Mouse (Mus musculus) left cerebral cortex, postnatal 4 days (tissue): ENCODE measurements around the gene Sppl2c. TPM values are rescaled to one million over a fixed set of nuclear protein-coding genes. Genes with fewer than 3 reads are reported as not detected.
A peak's percentile ranks its signal among the peaks of the same experiment; 100 is the strongest.
"Not testable (repeated sequence)": the region's sequence is repeated elsewhere in the genome, so short reads cannot be mapped to it uniquely, and the experiment has no call there.

Experiments used
- DNase-seq: peaks from one replicate; pipeline ENCODE4 v3.0.0-alpha.2; 2022
- intact Hi-C: fragments of 180-260 bp; cut with DNase I; formaldehyde crosslinking; loops from one replicate; pipeline ENCODE4 v1.15.1; 2025
- total RNA-seq, 2 experiments: library from RNA; stranded (reverse); gene quantifications; 2 replicates each; pipeline ENCODE4 v1.2.3; 2021

Gene Sppl2c
- total RNA-seq, 2 experiments from 2014 or later: not detected

DNA sequence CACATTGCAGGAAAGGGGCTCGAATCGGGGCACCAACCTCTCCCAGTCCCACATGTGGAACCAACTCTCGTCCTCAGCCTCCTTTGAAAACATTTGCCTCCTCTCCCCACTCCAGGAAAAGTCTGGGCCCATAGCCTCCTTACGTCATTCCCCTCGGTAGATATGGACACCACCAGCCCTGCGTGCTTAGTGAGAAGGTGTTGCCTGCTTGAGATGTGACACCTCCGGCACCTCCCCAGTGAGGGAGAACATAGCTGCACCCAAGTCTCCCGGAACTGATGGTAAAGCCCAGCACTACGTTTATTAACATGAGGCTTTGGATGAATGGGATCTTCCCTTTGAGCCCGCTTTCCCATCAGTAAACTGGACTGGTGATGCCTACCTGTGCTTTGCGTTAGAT is 9.3 kb downstream of the Sppl2c start:
- no peak for DNase-seq
- intact Hi-C loops: no loop called here

DNA sequence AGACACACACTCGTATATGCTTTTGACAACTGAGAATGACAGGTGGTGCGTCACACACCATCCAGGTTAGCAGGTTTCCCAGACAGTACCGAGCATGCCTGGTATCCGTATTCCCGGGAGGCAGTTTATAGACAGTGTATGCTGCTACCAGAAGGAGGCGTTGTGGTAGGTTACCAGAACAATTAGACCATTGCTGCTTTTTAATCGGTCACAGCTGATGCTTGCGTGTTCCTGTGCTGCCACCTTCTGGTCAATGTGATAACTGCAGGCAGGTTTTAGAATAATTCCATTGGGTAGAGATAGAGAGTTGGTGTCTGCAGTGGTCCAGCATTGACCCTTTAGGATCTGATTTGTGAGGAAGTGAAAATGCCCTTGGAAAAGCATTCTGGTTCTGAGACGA is 9.7 kb downstream of the Sppl2c start:
- intact Hi-C loops: no loop called here

DNA sequence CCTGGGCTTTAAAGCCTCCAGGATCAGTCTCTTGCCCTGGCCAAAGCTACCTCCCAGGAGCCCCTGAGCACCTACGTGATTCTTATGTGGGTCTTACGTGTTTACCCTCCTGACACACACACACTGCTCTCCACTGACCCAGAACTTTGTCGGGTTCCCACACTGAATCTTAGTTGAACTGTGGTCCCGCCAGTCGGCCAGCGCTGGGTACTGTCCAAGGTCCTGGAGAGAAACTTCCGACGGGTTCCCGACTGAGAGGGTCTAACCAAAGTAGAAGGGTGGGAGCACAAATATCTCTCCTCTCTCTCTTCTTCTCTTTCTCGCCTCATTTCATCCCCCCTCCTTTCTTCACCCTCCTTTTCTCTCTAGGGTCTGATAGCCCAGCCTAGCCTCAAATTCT is 11.7 kb downstream of the Sppl2c start:
- DNase-seq: no peak
- intact Hi-C loops: no loop called here

More for the DNA sequence above, 9.7 kb downstream of the Sppl2c start:
- peak; percentile 90 for DNase-seq

DNA sequence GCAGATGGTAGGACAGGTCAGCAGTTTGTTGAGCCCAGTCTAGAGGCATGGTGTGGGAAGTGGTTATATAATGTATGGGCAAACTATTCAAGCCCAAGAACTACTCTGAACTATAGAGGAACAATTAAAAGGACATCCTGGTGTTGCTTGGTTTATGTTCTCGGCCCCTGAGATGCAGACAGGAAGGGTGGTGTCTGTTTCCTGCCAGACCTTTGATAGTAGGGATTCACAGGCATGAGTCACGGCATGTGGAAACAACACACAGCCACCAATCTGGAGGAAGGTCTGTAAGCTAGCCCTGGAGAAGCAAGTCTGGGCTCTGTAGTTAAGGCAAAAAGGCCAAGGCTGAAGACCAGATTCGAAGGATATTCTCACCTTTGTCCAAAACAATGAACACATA is 17.1 kb downstream of the Sppl2c start:
- intact Hi-C loops: no loop called here
- DNase-seq: no peak

DNA sequence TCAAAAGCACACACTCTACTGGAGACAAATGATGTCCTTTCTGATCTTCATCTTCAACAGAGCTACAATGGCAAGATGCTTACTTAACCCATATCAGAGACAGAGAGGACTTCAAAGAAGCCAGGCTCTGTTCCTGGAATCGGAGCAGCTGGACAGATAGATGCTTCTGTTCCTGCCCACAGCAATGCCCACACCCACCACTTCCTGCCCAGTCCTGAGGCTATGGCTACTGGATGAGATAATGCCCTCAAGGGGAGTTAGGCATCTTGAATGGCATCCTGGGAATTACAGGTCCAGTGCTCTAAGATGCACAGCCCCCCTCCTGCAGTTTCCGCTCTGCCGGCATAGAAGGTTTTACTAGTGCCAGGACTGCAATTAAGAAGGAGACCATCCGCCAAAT is 20.4 kb downstream of the Sppl2c start:
- intact Hi-C loops: no loop called here
- no peak for DNase-seq

DNA sequence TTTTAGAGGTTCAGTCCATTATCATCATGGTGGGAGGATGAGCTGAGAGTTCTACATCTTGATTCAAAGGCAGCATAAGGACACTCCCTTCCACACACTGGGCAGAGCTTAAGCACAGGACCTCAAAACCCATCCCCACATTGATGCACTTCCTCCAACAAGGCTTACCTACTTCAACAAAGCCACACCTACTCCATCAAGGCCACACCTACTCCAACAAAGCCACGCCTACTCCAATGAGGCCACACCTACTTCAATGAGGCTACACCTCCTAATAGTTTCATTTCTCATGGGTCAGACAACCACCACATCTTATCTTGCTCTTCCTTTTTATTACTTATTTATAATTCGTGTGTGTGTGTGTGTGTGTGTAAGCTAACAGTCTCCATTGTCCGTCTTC is 22.9 kb downstream of the Sppl2c start:
- DNase-seq: no peak

DNA sequence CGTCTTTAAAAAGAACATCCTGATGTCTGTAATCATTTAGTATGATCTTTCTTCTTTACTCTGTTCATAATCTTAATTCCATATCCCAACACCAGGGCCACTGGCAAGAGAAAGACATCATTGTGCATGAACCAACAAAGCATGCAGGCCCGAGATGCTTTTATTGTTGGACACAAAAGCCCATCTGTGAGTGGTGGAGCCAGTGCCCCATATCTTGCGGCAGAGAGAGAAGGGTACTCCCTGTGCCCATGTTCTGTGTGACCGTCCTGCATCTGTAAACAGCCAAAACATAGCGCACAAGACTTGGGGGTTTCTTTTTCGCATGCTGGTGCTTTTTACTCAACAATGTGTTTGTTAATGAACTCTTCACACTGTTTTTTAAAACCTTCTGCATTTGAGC is 25.1 kb downstream of the Sppl2c start:
- intact Hi-C loops: no loop called here
- DNase-seq: no peak

More for the DNA sequence above, 22.9 kb downstream of the Sppl2c start:
- intact Hi-C loops: no loop called here

DNA sequence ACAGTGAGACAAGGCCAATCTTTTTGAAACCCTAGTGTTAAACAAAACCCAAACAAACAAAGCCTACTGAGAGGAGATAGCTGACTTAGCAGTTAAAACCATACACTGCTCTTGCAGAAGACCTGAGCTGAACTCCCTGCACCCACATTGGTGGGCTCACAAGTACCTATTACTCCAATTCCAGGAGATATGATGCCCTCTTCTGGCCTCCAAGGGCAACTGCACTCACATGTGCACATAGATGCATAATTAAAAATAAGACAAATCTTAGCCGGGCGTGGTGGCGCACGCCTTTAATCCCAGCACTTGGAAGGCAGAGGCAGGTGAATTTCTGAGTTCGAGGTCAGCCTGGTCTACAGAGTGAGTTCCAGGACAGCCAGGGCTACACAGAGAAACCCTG is 28.0 kb downstream of the Sppl2c start:
- intact Hi-C loops, DNase-seq: not testable (repeated sequence)

DNA sequence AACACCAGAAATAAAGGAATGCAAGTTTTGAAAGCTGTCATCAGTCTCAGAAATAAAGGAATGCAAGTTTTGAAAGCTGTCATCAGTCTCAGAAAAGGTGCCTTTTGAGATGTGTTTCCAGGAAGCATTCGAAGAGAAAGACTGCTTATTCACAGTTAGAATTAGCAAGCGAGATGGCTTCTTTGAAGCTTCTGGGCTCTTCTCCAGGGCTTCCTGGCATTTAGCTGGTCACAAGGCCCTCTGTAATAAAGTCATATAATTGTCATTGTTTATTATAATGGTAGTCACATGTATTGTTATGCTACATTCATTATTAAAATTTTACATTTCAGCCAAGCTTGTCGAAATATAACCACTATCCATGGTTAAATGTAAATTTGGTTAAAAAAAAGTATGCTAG is 31.9 kb downstream of the Sppl2c start:
- DNase-seq: no peak
- intact Hi-C loops: no loop called here

DNA sequence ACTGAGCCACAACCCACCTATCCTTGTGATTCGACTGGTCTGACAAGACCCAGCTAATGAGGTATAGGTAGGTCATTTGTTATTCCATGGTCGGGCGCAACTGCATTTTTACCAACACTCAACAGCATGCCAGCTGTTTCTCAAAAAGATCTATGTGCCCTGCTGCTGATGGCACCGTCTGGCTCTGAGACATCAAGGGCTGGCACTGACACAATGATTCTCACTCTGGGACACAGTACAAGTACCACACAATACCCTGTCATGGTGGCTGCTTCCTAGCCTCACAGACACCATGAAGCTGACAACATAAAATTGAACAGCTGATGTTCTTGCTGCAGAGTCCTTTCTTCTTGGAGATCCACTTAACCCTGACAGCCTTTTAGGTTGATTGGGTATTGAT is 34.2 kb downstream of the Sppl2c start:
- DNase-seq: no peak
- intact Hi-C loops: no loop called here

DNA sequence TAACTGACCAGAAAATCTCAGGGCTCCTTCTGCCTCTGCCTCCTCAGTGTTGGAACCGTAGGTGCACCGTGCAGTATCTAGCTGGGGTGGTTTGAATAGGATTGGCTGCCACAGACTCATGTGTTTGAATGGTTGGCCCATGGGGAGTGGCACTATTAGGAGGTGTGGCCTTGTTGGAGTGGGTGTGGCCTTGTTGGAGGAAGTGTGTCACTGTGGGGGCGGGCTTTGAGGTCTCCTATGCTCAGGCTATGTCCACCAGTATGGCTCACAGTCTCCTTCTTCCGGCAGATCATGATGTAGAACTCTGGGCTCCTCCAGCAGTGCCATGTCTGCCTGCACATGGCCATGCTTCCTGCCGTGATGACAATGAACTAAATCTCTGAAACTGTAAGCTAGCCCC is 35.6 kb downstream of the Sppl2c start:
- no peak for DNase-seq
- intact Hi-C loops: no loop called here

DNA sequence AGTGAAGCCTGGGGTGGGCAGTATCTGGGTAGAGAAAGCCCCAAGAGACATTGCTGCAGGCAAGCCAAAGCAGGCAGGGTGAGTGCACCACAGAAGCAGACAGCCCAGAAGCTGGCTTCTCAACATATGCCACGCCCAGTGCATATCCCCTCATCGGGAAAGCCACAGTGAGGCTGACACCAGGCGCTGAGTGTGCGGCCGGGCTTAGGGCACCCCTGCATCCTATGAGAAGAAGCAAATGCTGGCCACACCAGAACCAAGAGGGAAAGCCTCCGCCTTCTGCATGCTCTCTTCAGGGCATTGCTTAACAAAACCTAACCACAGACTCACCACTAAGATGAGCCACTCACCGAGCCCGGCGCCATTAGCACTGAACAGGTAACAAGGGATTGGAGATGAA is 37.2 kb downstream of the Sppl2c start:
- intact Hi-C loops: no loop called here
- DNase-seq: no peak

DNA sequence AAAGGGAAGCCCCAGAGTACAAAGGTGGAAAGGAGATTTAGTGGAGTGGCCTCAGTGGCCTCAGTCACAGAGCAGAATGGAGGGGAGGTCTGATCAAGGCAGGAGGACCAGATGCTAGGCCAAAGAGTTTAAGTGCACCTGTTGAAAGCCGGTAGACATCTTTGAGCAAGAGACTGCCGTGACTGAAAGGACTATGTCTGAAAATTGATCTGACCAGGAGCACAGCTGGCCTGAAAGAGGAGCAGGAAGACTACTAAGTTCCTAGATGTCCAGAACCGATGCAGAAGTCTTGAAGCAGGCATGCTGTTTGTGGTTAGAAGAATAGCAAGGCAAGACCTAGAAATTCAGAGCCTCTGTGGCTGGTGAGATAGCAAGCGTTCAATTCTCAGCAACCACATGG is 43.3 kb downstream of the Sppl2c start:
- DNase-seq: no peak
- intact Hi-C loops: no loop called here

DNA sequence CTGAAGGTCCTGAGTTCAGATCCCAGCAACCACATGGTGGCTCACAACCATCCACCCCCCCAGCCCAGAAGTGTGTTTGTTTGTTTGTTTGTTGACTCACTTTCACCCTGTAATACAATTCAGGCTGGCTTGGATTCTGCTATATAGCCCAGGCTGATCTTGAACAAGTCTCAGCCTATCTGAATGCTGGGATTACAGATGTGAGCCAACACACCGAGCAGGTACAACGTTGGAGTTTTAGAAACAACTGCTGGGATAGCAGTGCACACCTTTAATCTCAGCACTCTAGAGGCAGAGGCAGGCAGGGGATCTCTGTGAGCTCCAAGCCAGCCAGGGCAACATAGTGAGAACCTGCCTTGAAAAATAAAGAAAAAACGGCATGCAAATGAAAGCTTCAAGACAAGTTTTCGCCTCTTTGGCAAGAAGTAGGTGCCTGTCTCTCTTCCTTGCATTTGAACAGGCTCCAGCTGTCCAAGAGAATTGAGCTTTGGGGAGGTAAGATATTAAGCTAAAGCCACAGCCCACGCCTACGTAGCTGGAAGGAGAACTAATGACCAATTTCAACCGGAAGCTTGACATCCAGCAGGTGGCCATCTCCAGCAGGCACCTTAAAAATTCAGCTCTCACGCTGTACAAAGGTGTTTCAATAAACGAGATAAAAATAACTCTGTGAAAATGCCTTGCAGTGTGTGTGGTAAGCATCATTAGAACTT is 44.1 kb downstream of the Sppl2c start:
- DNase-seq: no peak

DNA sequence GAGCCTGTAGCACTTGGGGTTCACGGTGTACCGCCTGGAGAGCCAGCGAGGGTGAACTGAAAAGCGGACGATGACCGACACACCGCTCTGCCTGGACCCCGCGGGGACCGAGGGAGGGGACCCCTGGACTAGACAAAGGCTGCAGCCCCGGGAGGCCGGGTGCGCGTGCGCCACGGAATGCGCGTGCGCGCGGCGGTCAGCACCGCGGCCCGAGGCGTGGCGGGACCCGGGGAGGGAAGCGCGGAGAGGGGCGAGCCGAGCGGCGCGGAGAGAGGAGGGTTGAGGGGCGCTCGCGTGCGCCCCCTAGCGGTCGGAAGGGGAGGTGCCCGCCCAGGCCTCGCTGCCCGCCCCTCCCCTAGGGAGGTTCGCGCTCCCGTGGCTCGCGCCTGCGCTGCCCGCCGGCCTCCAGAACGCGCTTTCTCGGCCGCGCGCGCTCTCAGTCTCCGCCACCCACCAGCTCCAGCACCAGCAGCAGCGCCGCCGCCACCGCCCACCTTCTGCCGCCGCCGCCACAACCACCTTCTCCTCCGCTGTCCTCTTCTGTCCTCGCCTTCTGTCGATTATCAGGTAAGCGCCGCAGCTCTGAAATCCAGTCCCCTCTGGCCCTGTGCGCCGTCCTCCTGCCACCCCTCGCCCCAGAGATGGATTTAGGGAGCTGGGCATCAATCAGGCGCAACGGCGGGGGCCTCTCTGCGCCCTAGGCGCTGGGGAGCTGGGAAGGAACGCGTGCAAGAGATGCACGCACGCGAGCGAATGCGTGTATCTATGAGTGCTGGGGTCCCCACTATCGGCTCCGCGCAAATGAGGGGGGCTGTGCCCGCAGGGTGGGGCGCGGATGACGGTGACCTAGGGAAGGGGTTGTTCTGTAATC is 45.1 kb downstream of the Sppl2c start, which contains the start of gene Mapt:
TSS of gene Mapt (plus strand) at position 350 of the 871 bp plus-strand sequence.
- intact Hi-C loops: no loop called here

More for the DNA sequence above, 44.1 kb downstream of the Sppl2c start:
- intact Hi-C loops: no loop called here

DNA sequence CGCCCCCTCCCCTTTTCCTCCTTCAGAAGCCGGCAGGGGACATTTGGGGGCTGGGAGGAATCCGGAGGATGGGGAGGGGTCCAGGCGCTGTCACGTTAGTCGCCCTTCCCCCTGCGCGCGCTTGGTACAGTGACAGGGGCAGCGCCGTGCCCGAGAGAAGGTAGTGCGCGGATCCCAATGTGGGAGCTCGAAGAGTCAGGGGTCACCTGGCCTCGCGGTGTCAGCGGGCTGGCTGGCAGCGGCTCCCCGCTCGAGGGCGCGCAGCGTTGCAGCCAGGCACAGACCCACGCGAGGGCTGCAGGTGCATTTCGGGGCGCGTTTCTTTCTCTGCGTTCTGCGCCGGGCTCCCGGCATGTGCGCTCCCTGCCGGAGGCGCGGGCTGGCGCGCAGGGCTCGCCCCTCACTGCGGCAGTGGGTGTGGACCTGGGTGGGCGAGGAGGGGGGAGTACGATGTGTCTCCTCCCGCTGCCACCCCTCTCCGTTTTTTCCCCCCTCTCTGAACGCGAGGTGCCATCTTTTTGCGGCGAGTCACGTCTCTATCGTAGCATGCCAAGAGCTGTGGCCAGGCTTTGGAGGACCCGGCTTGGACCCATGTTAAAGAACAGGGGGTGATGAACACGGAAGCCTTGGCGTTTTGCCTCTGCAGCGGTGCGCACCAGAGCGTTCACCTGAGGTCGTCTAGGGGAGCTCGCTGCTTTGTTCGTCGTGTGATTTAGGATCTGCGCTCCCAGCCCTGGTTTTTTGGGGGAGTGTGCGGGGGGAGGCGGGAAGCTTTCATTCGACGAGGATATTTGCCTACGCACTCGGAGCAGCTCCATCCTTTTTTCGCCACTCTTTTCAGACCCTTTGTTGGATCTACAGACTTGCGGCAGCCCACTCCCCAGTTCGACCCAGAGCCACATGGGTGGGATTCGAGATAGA is 46.3 kb downstream of the Sppl2c start:
- intact Hi-C loops: no loop called here

More for the DNA sequence above, 45.1 kb downstream of the Sppl2c start, which contains the start of gene Mapt:
- peak; percentile 92 for DNase-seq

DNA sequence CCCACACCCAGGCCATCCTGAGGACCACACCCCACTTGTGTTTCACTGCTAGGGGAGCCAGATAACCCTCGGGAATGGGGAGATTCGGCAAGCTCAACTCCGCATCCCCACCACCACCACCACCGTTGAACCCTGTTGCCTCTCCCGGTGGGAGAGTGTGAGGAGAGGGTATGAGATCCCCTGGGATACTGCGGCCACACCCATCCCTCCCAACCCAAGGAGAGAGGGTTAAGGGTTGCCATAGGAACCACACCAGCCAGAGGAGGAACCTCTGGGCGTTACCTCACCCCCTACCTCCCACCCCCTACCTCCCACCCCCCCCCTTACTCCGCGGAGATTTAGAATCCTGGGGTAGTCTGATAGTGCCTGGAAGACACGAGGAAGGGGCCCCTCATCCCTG is 47.0 kb downstream of the Sppl2c start:
- no peak for DNase-seq
- intact Hi-C loops: no loop called here

More for the DNA sequence above, 46.3 kb downstream of the Sppl2c start:
- peak; percentile 84 for DNase-seq

DNA sequence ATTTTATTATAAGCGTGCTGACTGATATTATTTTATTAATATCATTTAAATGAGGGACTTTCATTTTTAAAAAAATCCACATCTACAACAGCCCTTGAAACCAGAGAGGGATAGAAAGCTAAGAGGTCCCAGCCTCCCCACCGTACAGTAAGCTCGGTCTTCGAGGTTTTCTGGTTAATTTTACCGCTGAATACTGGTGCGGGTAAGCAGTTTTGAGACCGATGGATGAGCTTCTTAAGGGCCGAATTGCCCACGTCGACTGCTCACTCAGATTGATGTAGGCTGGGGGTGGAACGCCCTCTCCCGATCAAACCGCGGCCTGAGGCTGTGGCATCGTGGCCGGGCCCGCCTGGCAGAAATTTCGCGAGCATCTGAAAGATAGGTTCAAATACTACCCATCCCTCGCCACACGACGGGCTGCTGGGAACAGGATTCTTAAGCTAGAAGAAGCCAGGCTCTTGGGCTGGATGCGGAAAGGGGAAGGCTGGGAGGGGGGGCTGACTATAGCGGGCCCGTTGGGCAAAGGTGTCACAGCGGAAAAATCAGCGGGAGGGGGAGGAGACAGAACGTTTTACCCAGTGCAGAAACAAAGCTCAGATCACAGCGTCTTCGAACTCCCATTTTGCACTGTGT is 47.6 kb downstream of the Sppl2c start:
- intact Hi-C loops: no loop called here
- DNase-seq: peak; percentile 17

DNA sequence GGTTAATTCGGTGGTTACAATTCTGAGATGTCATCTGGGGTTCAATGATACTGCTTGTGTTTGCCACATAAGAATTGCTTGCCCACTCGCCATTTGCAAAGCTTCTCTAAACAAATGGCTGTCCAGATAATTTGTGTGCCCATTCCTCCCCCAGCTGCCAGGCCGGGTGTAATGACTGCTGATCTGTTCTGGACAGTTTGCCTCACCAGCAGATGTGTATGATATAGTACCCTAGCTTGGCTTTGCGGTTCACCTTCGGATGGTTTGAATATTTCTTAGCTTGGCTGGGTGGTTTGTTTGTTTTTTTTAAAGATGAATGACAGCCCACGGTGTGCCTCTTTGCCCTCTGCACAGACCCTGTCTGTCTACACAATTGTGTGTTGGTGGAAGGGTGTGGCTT is 48.6 kb downstream of the Sppl2c start:
- intact Hi-C loops: no loop called here
- DNase-seq: no peak

DNA sequence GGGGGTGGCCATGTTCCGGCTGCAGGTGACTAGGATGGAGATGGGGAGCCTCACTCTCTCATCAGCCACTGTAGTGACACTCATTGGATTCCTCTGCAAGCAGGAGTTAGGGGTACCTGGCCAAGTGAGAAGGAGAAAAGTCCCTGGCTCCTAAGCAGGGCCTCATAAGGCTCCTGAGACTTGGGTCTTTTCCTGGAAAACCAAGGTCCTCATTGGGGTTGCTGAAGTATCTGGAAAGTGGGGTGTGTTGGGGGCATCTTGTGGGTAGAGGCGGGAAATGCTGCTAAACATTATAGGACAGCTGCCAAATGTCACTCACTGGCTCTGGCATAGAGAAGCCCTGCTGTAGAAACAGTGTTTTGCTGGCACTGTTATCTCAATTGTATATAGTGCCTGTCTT is 49.8 kb downstream of the Sppl2c start:
- intact Hi-C loops: no loop called here
- DNase-seq: no peak
